16 mouse cellular contexts compared by ENCODE assay signal in genomic region chr16:20557381-20557780, GRCm38 (mm10). TPM values are rescaled to one million over a fixed set of nuclear protein-coding genes. Genes with fewer than 3 reads are reported as not detected.
"Had no signal": no experiment of that assay in that cellular context is flagged by ENCODE, and none has a peak within 500 bp of the region (broad histone marks: within the 10 kb centered on the region; RNA-seq: fewer than 3 reads in every experiment).

No protein-coding gene starts in this region.

- DNase-seq: lung, adult 18-20 months; lung, embryonic 14.5 days; lung, postnatal 10 days; lung, postnatal 4 days; midbrain, embryonic 14.5 days; retina, postnatal 1 day; right cerebral cortex, adult 18-20 months; right cerebral cortex, postnatal 25 days; right cerebral cortex, postnatal 4 days; spleen, adult 18-20 months; thymus, adult 18-20 months; thymus, postnatal 14 days; thymus, postnatal 36 days had no signal

RNA-seq across cellular contexts. Expression of gene Vwa5b2, which starts 31.9 kb away (rescaled TPM):
- total RNA-seq: megakaryocyte, adult 5-6 weeks; megakaryocyte-erythroid progenitor cell, adult 5-6 weeks had no signal
- polyA plus RNA-seq: thymus, postnatal 0 days had no signal
